In genomic region chr4:46611181-46611580, GRCm38 (mm10) we compare ENCODE assay signal across 8 mouse cellular contexts. TPM values are rescaled to one million over a fixed set of nuclear protein-coding genes. Genes with fewer than 3 reads are reported as not detected.
DNase-seq lines count a peak whose midpoint lies in the region; ATAC-seq and TF ChIP-seq lines count a peak whose summit lies in the region.

No protein-coding gene starts in this region.

- TF ChIP-seq CTCF in kidney, postnatal 0 days (IDR thresholded peaks at IDR 0.05; ENCODE audit: low read depth), result peak; percentile 99

- no peaks in the 10 kb centered on the region; the same call in 1 of the 2 replicates for H3K27me3 ChIP-seq in embryonic facial prominence, embryonic 11.5 days (ENCODE audit: control insufficient read depth, insufficient read depth, low read length)
- H3K27me3 ChIP-seq in kidney, postnatal 0 days (ENCODE audit: insufficient read depth, low read length), result no peaks in the 10 kb centered on the region
- H3K27me3 ChIP-seq in liver, embryonic 13.5 days, result peaks cover 17% of the 10 kb centered on the region
- H3K27me3 ChIP-seq in neural tube, embryonic 13.5 days, result peaks cover 9% of the 10 kb centered on the region; the same call in 1 of the 2 replicates

- peak; percentile 88 for ATAC-seq in CD4-positive, CD25-positive, alpha-beta regulatory T cell, adult 4 months
- ATAC-seq in embryonic facial prominence, embryonic 11.5 days (replicated peaks; ENCODE audit: insufficient number of reproducible peaks, low FRiP score, low TSS enrichment, low read depth), result peak; percentile 78
- no peak for ATAC-seq in kidney, postnatal 0 days (replicated peaks; ENCODE audit: low FRiP score, low read depth)
- ATAC-seq in liver, embryonic 13.5 days (ENCODE audit: low read depth), result no peak
- ATAC-seq in neural tube, embryonic 13.5 days (ENCODE audit: low read depth), result peak; percentile 37; the same call in 1 of the 2 replicates

- H3K4me3 ChIP-seq in embryonic facial prominence, embryonic 11.5 days (ENCODE audit: low read depth, low read length), result no peak overlapping the region
- H3K4me3 ChIP-seq in kidney, postnatal 0 days (replicated peaks; ENCODE audit: low read depth, low read length), result no peak overlapping the region
- H3K4me3 ChIP-seq in liver, embryonic 13.5 days (replicated peaks), result no peak overlapping the region
- H3K4me3 ChIP-seq in neural tube, embryonic 13.5 days, result no peak overlapping the region

- no peaks in the 10 kb centered on the region for H3K9me3 ChIP-seq in embryonic facial prominence, embryonic 11.5 days (replicated peaks; ENCODE audit: control insufficient read depth, low read length)
- H3K9me3 ChIP-seq in kidney, postnatal 0 days (replicated peaks; ENCODE audit: low read length), result no peaks in the 10 kb centered on the region
- H3K9me3 ChIP-seq in liver, embryonic 13.5 days (replicated peaks), result no peaks in the 10 kb centered on the region
- no peaks in the 10 kb centered on the region for H3K9me3 ChIP-seq in neural tube, embryonic 13.5 days

- no peaks in the 10 kb centered on the region for H3K4me1 ChIP-seq in embryonic facial prominence, embryonic 11.5 days (ENCODE audit: control insufficient read depth, insufficient read depth, low read length)
- no peaks in the 10 kb centered on the region for H3K4me1 ChIP-seq in kidney, postnatal 0 days (replicated peaks; ENCODE audit: insufficient read depth, low read length)
- H3K4me1 ChIP-seq in liver, embryonic 13.5 days (replicated peaks), result peaks cover 10% of the 10 kb centered on the region; the same call in 1 of the 2 replicates
- 0 out of 2 replicates have a peak, but pooled peaks cover 3% of the 10 kb centered on the region for H3K4me1 ChIP-seq in neural tube, embryonic 13.5 days (replicated peaks)

- no peak overlapping the region for H3K27ac ChIP-seq in embryonic facial prominence, embryonic 11.5 days (replicated peaks; ENCODE audit: low read depth, low read length)
- H3K27ac ChIP-seq in kidney, postnatal 0 days, result no peak overlapping the region
- H3K27ac ChIP-seq in liver, embryonic 13.5 days, result no peak overlapping the region
- H3K27ac ChIP-seq in neural tube, embryonic 13.5 days (replicated peaks), result no peak overlapping the region

- no peak overlapping the region for H3K9ac ChIP-seq in embryonic facial prominence, embryonic 11.5 days (replicated peaks; ENCODE audit: low read length)
- no peak overlapping the region for H3K9ac ChIP-seq in kidney, postnatal 0 days (ENCODE audit: low read depth, low read length)
- no peak overlapping the region for H3K9ac ChIP-seq in liver, embryonic 13.5 days
- H3K9ac ChIP-seq in neural tube, embryonic 13.5 days, result no peak overlapping the region

- no peaks in the 10 kb centered on the region for H3K36me3 ChIP-seq in embryonic facial prominence, embryonic 11.5 days (replicated peaks; ENCODE audit: control insufficient read depth, insufficient read depth, low read depth, low read length)
- H3K36me3 ChIP-seq in kidney, postnatal 0 days (ENCODE audit: insufficient read depth, low read length), result no peaks in the 10 kb centered on the region
- no peaks in the 10 kb centered on the region for H3K36me3 ChIP-seq in liver, embryonic 13.5 days
- H3K36me3 ChIP-seq in neural tube, embryonic 13.5 days, result no peaks in the 10 kb centered on the region

- WGBS in embryonic facial prominence, embryonic 11.5 days, result under 1% methylated on average over 4 of the region's 4 CpGs
- 3% methylated on average over 4 of the region's 4 CpGs for WGBS in kidney, postnatal 0 days
- under 1% methylated on average over 4 of the region's 4 CpGs for WGBS in liver, embryonic 13.5 days (ENCODE audit: insufficient replicate concordance)
- 1% methylated on average over 4 of the region's 4 CpGs for WGBS in neural tube, embryonic 13.5 days

- peak; percentile 81 to 85 for DNase-seq in adrenal gland, postnatal 36 days
- DNase-seq in embryonic facial prominence, embryonic 11.5 days (ENCODE audit: low spot score), result peak; percentile 92
- DNase-seq in heart, adult 8-10 months (ENCODE audit: low spot score), result peak; percentile 85
- DNase-seq in kidney, postnatal 0 days (ENCODE audit: low spot score), result peak; percentile 91
- DNase-seq in liver, embryonic 13.5 days, result peak; percentile 58
- peak; percentile 72 for DNase-seq in testis, postnatal 14 days (ENCODE audit: low spot score)

- no peak overlapping the region for H3K4me2 ChIP-seq in embryonic facial prominence, embryonic 11.5 days (ENCODE audit: low read depth, low read length)
- no peak overlapping the region for H3K4me2 ChIP-seq in kidney, postnatal 0 days (ENCODE audit: low read length)
- no peak overlapping the region for H3K4me2 ChIP-seq in liver, embryonic 13.5 days
- no peak overlapping the region for H3K4me2 ChIP-seq in neural tube, embryonic 13.5 days

RNA-seq across cellular contexts. Expression of gene Coro2a, which starts 9.2 kb away (rescaled TPM):
- polyA plus RNA-seq in CD4-positive, CD25-positive, alpha-beta regulatory T cell, adult 4 months (2017; shearing (Covaris generic)), result 100 to 1,000 TPM; 104 to 110 TPM
- total RNA-seq in adrenal gland, postnatal 36 days (2021), result 1 to 10 TPM; 2.5 to 3.1 TPM
- polyA plus RNA-seq in embryonic facial prominence, embryonic 11.5 days (2014; fragmentation: Nextera tagmentation; extraction: Ambion mirVana), result 6.0 and 6.9 TPM in 2 replicates
- total RNA-seq in heart, adult 8-10 months (2022), result under 1 TPM; 0.22 to 0.63 (median 0.46) TPM
- 2.9 and 3.4 TPM in 2 replicates for polyA plus RNA-seq in kidney, postnatal 0 days (2015; fragmentation: Nextera tagmentation; extraction: Ambion mirVana)
- polyA plus RNA-seq in liver, embryonic 13.5 days (2015; fragmentation: Nextera tagmentation; extraction: Ambion mirVana), result 3.0 and 3.7 TPM in 2 replicates
- polyA plus RNA-seq in neural tube, embryonic 13.5 days (2015; fragmentation: Nextera tagmentation; extraction: Ambion mirVana), result 11.8 and 14.4 TPM in 2 replicates

RNA-seq across cellular contexts. Expression of gene Tbc1d2, which starts 38.8 kb away (rescaled TPM):
- under 1 TPM; 0.18 to 0.58 TPM for polyA plus RNA-seq in CD4-positive, CD25-positive, alpha-beta regulatory T cell, adult 4 months (2017; shearing (Covaris generic))
- 1 to 10 TPM; 2.4 to 2.7 TPM for total RNA-seq in adrenal gland, postnatal 36 days (2021)
- polyA plus RNA-seq in embryonic facial prominence, embryonic 11.5 days (2014; fragmentation: Nextera tagmentation; extraction: Ambion mirVana), result 1.3 and 1.6 TPM in 2 replicates
- 1 to 10 TPM in 3 of 4 experiments, under 1 TPM in 1; 0.92 to 1.8 (median 1.3) TPM for total RNA-seq in heart, adult 8-10 months (2022)
- polyA plus RNA-seq in kidney, postnatal 0 days (2015; fragmentation: Nextera tagmentation; extraction: Ambion mirVana), result 3.6 and 4.2 TPM in 2 replicates
- polyA plus RNA-seq in liver, embryonic 13.5 days (2015; fragmentation: Nextera tagmentation; extraction: Ambion mirVana), result 0.46 and 0.56 TPM in 2 replicates
- 0.57 and 0.59 TPM in 2 replicates for polyA plus RNA-seq in neural tube, embryonic 13.5 days (2015; fragmentation: Nextera tagmentation; extraction: Ambion mirVana)

Comparison
In these comparisons a context has a peak if more than half of its experiments do, and no peak if none do; other contexts are left out.
1. ATAC-seq: peak in CD4-positive, CD25-positive, alpha-beta regulatory T cell, adult 4 months (single experiment), embryonic facial prominence, embryonic 11.5 days (single experiment) and neural tube, embryonic 13.5 days (single experiment); none in kidney, postnatal 0 days (single experiment) and liver, embryonic 13.5 days (single experiment).
2. Peak in every context shown above with its lines, with median percentiles within 50 percentile points of each other: DNase-seq.